Comparison of ENCODE assay signal across 18 mouse cellular contexts in genomic region chr1:161477221-161477620, GRCm38 (mm10). TPM values are rescaled to one million over a fixed set of nuclear protein-coding genes. Genes with fewer than 3 reads are reported as not detected.
"Had no signal": no experiment of that assay in that cellular context is flagged by ENCODE, and none has a peak within 500 bp of the region (broad histone marks: within the 10 kb centered on the region; RNA-seq: fewer than 3 reads in every experiment).

No protein-coding gene starts in this region.

- DNase-seq: kidney, adult 8-10 months; liver; liver, embryonic 13.5 days; liver, postnatal 0 days; retina, postnatal 1 day; right cerebral cortex, postnatal 4 days; spleen, adult 18-20 months; thymus, adult 2 months; thymus, postnatal 25 days had no signal

- ATAC-seq: liver, postnatal 0 days; midbrain, embryonic 15.5 days had no signal

RNA-seq across cellular contexts. Expression of gene Tnfsf18, which starts 17.2 kb away (rescaled TPM):
- total RNA-seq: layer of hippocampus, adult 18-20 months; layer of hippocampus, postnatal 10 days; left cerebral cortex, postnatal 36 days; megakaryocyte progenitor cell, adult 5-6 weeks; monocyte, adult 5-6 weeks had no signal
- polyA plus RNA-seq: limb, embryonic 12.5 days; liver, embryonic 13.5 days; liver, postnatal 0 days; midbrain, embryonic 15.5 days; neural tube, embryonic 13.5 days; testis, adult 2 months had no signal
